In genomic region chr13:118679228-118679627, GRCm38 (mm10) we compare ENCODE assay signal across 28 mouse cellular contexts. TPM values are rescaled to one million over a fixed set of nuclear protein-coding genes. Genes with fewer than 3 reads are reported as not detected.
"Had no signal": no experiment of that assay in that cellular context is flagged by ENCODE, and none has a peak within 500 bp of the region (broad histone marks: within the 10 kb centered on the region; RNA-seq: fewer than 3 reads in every experiment).

No protein-coding gene starts in this region.

- H3K27me3 ChIP-seq: embryonic facial prominence, embryonic 12.5 days; embryonic facial prominence, embryonic 13.5 days; embryonic facial prominence, embryonic 15.5 days; forebrain, embryonic 12.5 days; forebrain, embryonic 13.5 days; forebrain, embryonic 15.5 days had no signal

- H3K4me2 ChIP-seq: embryonic facial prominence, embryonic 12.5 days; embryonic facial prominence, embryonic 13.5 days; embryonic facial prominence, embryonic 15.5 days; forebrain, embryonic 12.5 days; forebrain, embryonic 13.5 days; forebrain, embryonic 15.5 days had no signal

- H3K9me3 ChIP-seq: embryonic facial prominence, embryonic 10.5 days; embryonic facial prominence, embryonic 12.5 days; embryonic facial prominence, embryonic 13.5 days; embryonic facial prominence, embryonic 15.5 days; forebrain, embryonic 10.5 days; forebrain, embryonic 12.5 days; forebrain, embryonic 13.5 days; forebrain, embryonic 15.5 days had no signal

- H3K36me3 ChIP-seq: embryonic facial prominence, embryonic 10.5 days; embryonic facial prominence, embryonic 12.5 days; embryonic facial prominence, embryonic 13.5 days; embryonic facial prominence, embryonic 15.5 days; forebrain, embryonic 10.5 days; forebrain, embryonic 12.5 days; forebrain, embryonic 15.5 days had no signal

- H3K27ac ChIP-seq: embryonic facial prominence, embryonic 10.5 days; embryonic facial prominence, embryonic 12.5 days; embryonic facial prominence, embryonic 13.5 days; embryonic facial prominence, embryonic 15.5 days; forebrain, embryonic 10.5 days; forebrain, embryonic 12.5 days; forebrain, embryonic 13.5 days; forebrain, embryonic 15.5 days; gastrocnemius, adult 2 months had no signal

- H3K4me3 ChIP-seq: embryonic facial prominence, embryonic 10.5 days; embryonic facial prominence, embryonic 12.5 days; embryonic facial prominence, embryonic 13.5 days; embryonic facial prominence, embryonic 15.5 days; erythroblast, embryonic 14.5 days; forebrain, embryonic 10.5 days; forebrain, embryonic 12.5 days; forebrain, embryonic 13.5 days; forebrain, embryonic 15.5 days; gastrocnemius, adult 2 months had no signal

- ATAC-seq: forebrain, embryonic 13.5 days; forebrain, embryonic 14.5 days; forebrain, embryonic 15.5 days; forebrain, embryonic 16.5 days; forebrain, postnatal 0 days had no signal

- H3K9ac ChIP-seq: embryonic facial prominence, embryonic 12.5 days; embryonic facial prominence, embryonic 13.5 days; embryonic facial prominence, embryonic 15.5 days; forebrain, embryonic 12.5 days; forebrain, embryonic 13.5 days; forebrain, embryonic 15.5 days; forebrain, postnatal 0 days had no signal

- DNase-seq: cerebellum, adult 2 months; cerebellum, adult 8-10 months; cerebellum, adult 9-10 months; cerebellum, adult 9-11 months; cerebellum, postnatal 10 days; cerebellum, postnatal 14 days; cerebellum, postnatal 25 days; cerebellum, postnatal 36 days; embryo, embryonic 11 days; forebrain, postnatal 0 days; gastrocnemius, adult 2 months; gastrocnemius, postnatal 10 days; gastrocnemius, postnatal 14 days; gastrocnemius, postnatal 25 days; gastrocnemius, postnatal 36 days; heart, adult 11 months; heart, adult 18-20 months had no signal

- H3K4me1 ChIP-seq: embryonic facial prominence, embryonic 10.5 days; embryonic facial prominence, embryonic 12.5 days; embryonic facial prominence, embryonic 13.5 days; embryonic facial prominence, embryonic 15.5 days; forebrain, embryonic 10.5 days; forebrain, embryonic 12.5 days; forebrain, embryonic 13.5 days; forebrain, embryonic 15.5 days had no signal

RNA-seq across cellular contexts. Expression of gene Fgf10, which starts 9.6 kb away (rescaled TPM):
- polyA plus RNA-seq: erythroblast, embryonic 14.5 days had no signal
